Comparison of ENCODE assay signal across 17 mouse cellular contexts in genomic region chr1:88553500-88554187, GRCm38 (mm10). TPM values are rescaled to one million over a fixed set of nuclear protein-coding genes. Genes with fewer than 3 reads are reported as not detected.
DNase-seq lines count a peak whose midpoint lies in the region; ATAC-seq lines count a peak whose summit lies in the region.
"Had no signal": no experiment of that assay in that cellular context is flagged by ENCODE, and none has a peak within 500 bp of the region (broad histone marks: within the 10 kb centered on the region; RNA-seq: fewer than 3 reads in every experiment).

No protein-coding gene starts in this region.

- no peak overlapping the region for H3K4me2 ChIP-seq in forebrain, embryonic 14.5 days (ENCODE audit: low read length)
- H3K4me2 ChIP-seq in forebrain, embryonic 12.5 days: no peak overlapping the region
- no peak overlapping the region for H3K4me2 ChIP-seq in liver, embryonic 13.5 days
- H3K4me2 ChIP-seq: midbrain, embryonic 12.5 days had no signal

- H3K9me3 ChIP-seq in forebrain, embryonic 14.5 days (replicated peaks; ENCODE audit: control insufficient read depth, low read length): no peaks in the 10 kb centered on the region
- H3K9me3 ChIP-seq in forebrain, embryonic 12.5 days: no peaks in the 10 kb centered on the region
- no peaks in the 10 kb centered on the region for H3K9me3 ChIP-seq in liver, embryonic 13.5 days (replicated peaks)
- H3K9me3 ChIP-seq: G1E; midbrain, embryonic 12.5 days had no signal

- H3K27ac ChIP-seq in forebrain, embryonic 14.5 days (ENCODE audit: low read depth, low read length): no peak overlapping the region; the same call in 1 of the 2 replicates
- H3K27ac ChIP-seq in forebrain, embryonic 12.5 days: no peak overlapping the region
- H3K27ac ChIP-seq in liver, embryonic 13.5 days: no peak overlapping the region
- H3K27ac ChIP-seq: midbrain, embryonic 12.5 days had no signal

- no peak overlapping the region for H3K4me3 ChIP-seq in forebrain, embryonic 14.5 days (ENCODE audit: low read depth, low read length)
- no peak overlapping the region for H3K4me3 ChIP-seq in forebrain, embryonic 12.5 days (replicated peaks)
- H3K4me3 ChIP-seq in liver, embryonic 13.5 days (replicated peaks): no peak overlapping the region
- H3K4me3 ChIP-seq: erythroblast, embryonic 14.5 days; midbrain, embryonic 12.5 days had no signal

- H3K9ac ChIP-seq in forebrain, embryonic 14.5 days (ENCODE audit: low read length): no peak overlapping the region
- H3K9ac ChIP-seq in forebrain, embryonic 12.5 days: no peak overlapping the region
- H3K9ac ChIP-seq in liver, embryonic 13.5 days: 0 out of 2 replicates have a peak overlapping the region, but pooled peaks have one; percentile 6
- H3K9ac ChIP-seq: midbrain, embryonic 12.5 days had no signal

- no peaks in the 10 kb centered on the region for H3K27me3 ChIP-seq in forebrain, embryonic 14.5 days (replicated peaks; ENCODE audit: control insufficient read depth, insufficient read depth, low read length)
- no peaks in the 10 kb centered on the region for H3K27me3 ChIP-seq in forebrain, embryonic 12.5 days
- H3K27me3 ChIP-seq in liver, embryonic 13.5 days: 0 out of 2 replicates have a peak, but pooled peaks cover 4% of the 10 kb centered on the region

- H3K36me3 ChIP-seq in forebrain, embryonic 14.5 days (ENCODE audit: control insufficient read depth, insufficient read depth, low read length): no peaks in the 10 kb centered on the region
- H3K36me3 ChIP-seq in forebrain, embryonic 12.5 days (replicated peaks): no peaks in the 10 kb centered on the region
- H3K36me3 ChIP-seq in liver, embryonic 13.5 days: no peaks in the 10 kb centered on the region
- H3K36me3 ChIP-seq: G1E; midbrain, embryonic 12.5 days had no signal

- 43% methylated on average over 7 of the region's 7 CpGs for WGBS in forebrain, embryonic 14.5 days
- WGBS in forebrain, embryonic 12.5 days: 44% methylated on average over 7 of the region's 7 CpGs
- WGBS in liver, embryonic 13.5 days (ENCODE audit: insufficient replicate concordance): 16% methylated on average over 7 of the region's 7 CpGs

- ATAC-seq in forebrain, embryonic 14.5 days: no peak
- no peak for ATAC-seq in forebrain, embryonic 12.5 days (ENCODE audit: low FRiP score)
- 0 out of 2 replicates have a peak, but pooled peaks have one; percentile 55 for ATAC-seq in liver, embryonic 13.5 days (ENCODE audit: low read depth)
- ATAC-seq: intestine, embryonic 16.5 days had no signal

- peaks cover 2% of the 10 kb centered on the region; the same call in 1 of the 2 replicates for H3K4me1 ChIP-seq in forebrain, embryonic 14.5 days (ENCODE audit: control insufficient read depth, insufficient read depth, low read length)
- H3K4me1 ChIP-seq in forebrain, embryonic 12.5 days: peaks cover 8% of the 10 kb centered on the region; the same call in 1 of the 2 replicates
- H3K4me1 ChIP-seq in liver, embryonic 13.5 days (replicated peaks): peaks cover 25% of the 10 kb centered on the region

- DNase-seq in forebrain, embryonic 14.5 days (ENCODE audit: low spot score): peak; percentile 11
- DNase-seq in right cerebral cortex, postnatal 25 days: peak; percentile 8
- DNase-seq in right cerebral cortex, postnatal 4 days: no peak
- DNase-seq in liver, embryonic 13.5 days: no peak
- DNase-seq in heart, adult 8-10 months (ENCODE audit: low spot score): no peak
- DNase-seq in frontal cortex, postnatal 14 days (ENCODE audit: low spot score in 2 of 2): no peak
- DNase-seq in adipocyte (ENCODE audit: low spot score): no peak
- DNase-seq: gastrocnemius, postnatal 14 days; kidney, postnatal 4 days; lung, adult 18-20 months had no signal

RNA-seq across cellular contexts. Expression of gene Glrp1, which starts 43.8 kb away (rescaled TPM):
- not detected in 2 replicates for polyA plus RNA-seq in forebrain, embryonic 14.5 days (2014; fragmentation: Nextera tagmentation; extraction: Ambion mirVana)
- not detected in 2 replicates for polyA plus RNA-seq in forebrain, embryonic 12.5 days (2016; fragmentation: Nextera tagmentation; extraction: Ambion mirVana)
- 0.09 and 0.17 TPM in 2 replicates for polyA plus RNA-seq in liver, embryonic 13.5 days (2015; fragmentation: Nextera tagmentation; extraction: Ambion mirVana)
- total RNA-seq in heart, adult 8-10 months (2022): under 1 TPM in 1 of 4 experiments, not detected in 3; 0.19 TPM
- total RNA-seq: adrenal gland, adult 18-20 months; gastrocnemius, postnatal 14 days had no signal
- polyA plus RNA-seq: erythroblast, embryonic 14.5 days; G1E; intestine, embryonic 16.5 days; midbrain, embryonic 12.5 days; stomach, embryonic 14.5 days had no signal

Comparison
In these comparisons a context has a peak if more than half of its experiments do, and no peak if none do; other contexts are left out.
1. DNase-seq: peak in forebrain, embryonic 14.5 days (single experiment) and right cerebral cortex, postnatal 25 days (single experiment); none in right cerebral cortex, postnatal 4 days (single experiment), liver, embryonic 13.5 days (single experiment), heart, adult 8-10 months (single experiment), frontal cortex, postnatal 14 days (0 of 2) and adipocyte (single experiment).